ENCODE assay signal across 22 mouse cellular contexts in genomic region chr8:115514485-115514884, GRCm38 (mm10).
DNase-seq lines count a peak whose midpoint lies in the region; ATAC-seq and TF ChIP-seq lines count a peak whose summit lies in the region.
"Had no signal": no experiment of that assay in that cellular context is flagged by ENCODE, and none has a peak within 500 bp of the region (broad histone marks: within the 10 kb centered on the region; RNA-seq: fewer than 3 reads in every experiment).

No protein-coding gene starts in this region.

- ATAC-seq in CD4-positive, CD25-positive, alpha-beta regulatory T cell, adult 4 months: peak; percentile 86
- ATAC-seq in hematopoietic stem cell, adult 5-6 weeks (replicated peaks in 1 of 2; ENCODE audit: insufficient read depth in 1 of 2, low FRiP score in 2 of 2, low TSS enrichment in 1 of 2, low read depth in 1 of 2, poor library complexity in 2 of 2, severe bottlenecking in 2 of 2): peak; percentile 52 to 65

- H3K36me3 ChIP-seq in thymus, adult 2 months (ENCODE audit: control insufficient read depth, insufficient read depth, low read length): no peaks in the 10 kb centered on the region
- no peaks in the 10 kb centered on the region for H3K36me3 ChIP-seq in limb, embryonic 10.5 days
- H3K36me3 ChIP-seq: embryonic facial prominence, embryonic 12.5 days; forebrain, embryonic 12.5 days; limb, embryonic 15.5 days; stomach, embryonic 15.5 days had no signal

- TF ChIP-seq CTCF in thymus, adult 2 months (IDR thresholded peaks at IDR 0.05; ENCODE audit: borderline replicate concordance, control insufficient read depth, extremely low read depth, insufficient read depth, low read length, poor library complexity): no peak
- no peak for TF ChIP-seq CTCF in cerebellum, adult 2 months (IDR thresholded peaks at IDR 0.05; ENCODE audit: borderline replicate concordance, insufficient read depth, low read depth, low read length)

- no peak overlapping the region for H3K27ac ChIP-seq in thymus, adult 2 months (ENCODE audit: control insufficient read depth, insufficient read depth, low read length)
- H3K27ac ChIP-seq in limb, embryonic 10.5 days: no peak overlapping the region
- no peak overlapping the region for H3K27ac ChIP-seq in cerebellum, adult 2 months (ENCODE audit: insufficient read depth, low read length)
- H3K27ac ChIP-seq: embryonic facial prominence, embryonic 12.5 days; forebrain, embryonic 12.5 days; left cerebral cortex, adult 2 months; limb, embryonic 15.5 days; liver, embryonic 14.5 days; stomach, embryonic 15.5 days had no signal

- no peak overlapping the region for H3K4me3 ChIP-seq in thymus, adult 2 months (ENCODE audit: control insufficient read depth, insufficient read depth, low read length)
- H3K4me3 ChIP-seq in limb, embryonic 10.5 days: no peak overlapping the region
- H3K4me3 ChIP-seq in cerebellum, adult 2 months (replicated peaks; ENCODE audit: insufficient read depth, low read depth, low read length): no peak overlapping the region
- H3K4me3 ChIP-seq: embryonic facial prominence, embryonic 12.5 days; forebrain, embryonic 12.5 days; left cerebral cortex, adult 2 months; limb, embryonic 15.5 days; stomach, embryonic 15.5 days had no signal

- DNase-seq in thymus, adult 2 months: peak; percentile 69
- peak; percentile 69 for DNase-seq in thymus, postnatal 4 days
- no peak for DNase-seq in urinary bladder, postnatal 4 days (ENCODE audit: low spot score in 2 of 2)
- DNase-seq in limb, embryonic 10.5 days (ENCODE audit: low spot score): no peak
- no peak for DNase-seq in cerebellum, adult 2 months
- DNase-seq: adrenal gland, postnatal 36 days; B cell, adult 2 months; cerebellum, postnatal 10 days; kidney, adult 18-20 months; kidney, postnatal 4 days; layer of hippocampus, adult 9-11 months; lung, embryonic 14.5 days; lung, postnatal 36 days; midbrain, embryonic 14.5 days had no signal

- H3K27me3 ChIP-seq in thymus, adult 2 months (ENCODE audit: control insufficient read depth, insufficient read depth, low read length): no peaks in the 10 kb centered on the region
- H3K27me3 ChIP-seq in limb, embryonic 10.5 days (ENCODE audit: low read depth, poor library complexity, severe bottlenecking): peaks cover 7% of the 10 kb centered on the region; the same call in 1 of the 2 replicates
- no peaks in the 10 kb centered on the region for H3K27me3 ChIP-seq in cerebellum, adult 2 months (ENCODE audit: control insufficient read depth, insufficient read depth, low read length)
- H3K27me3 ChIP-seq: forebrain, embryonic 12.5 days; stomach, embryonic 15.5 days had no signal

- no peaks in the 10 kb centered on the region for H3K9me3 ChIP-seq in limb, embryonic 10.5 days (replicated peaks)
- H3K9me3 ChIP-seq: embryonic facial prominence, embryonic 12.5 days; forebrain, embryonic 12.5 days; limb, embryonic 15.5 days; stomach, embryonic 15.5 days had no signal

- no peak for TF ChIP-seq POLR2A in thymus, adult 2 months (IDR thresholded peaks at IDR 0.05; ENCODE audit: control insufficient read depth, extremely low read depth, insufficient read depth, low read length, poor library complexity)
- TF ChIP-seq POLR2A in cerebellum, adult 2 months (IDR thresholded peaks at IDR 0.05; ENCODE audit: borderline replicate concordance, insufficient read depth, low read length): no peak

- peaks cover 26% of the 10 kb centered on the region for H3K4me1 ChIP-seq in thymus, adult 2 months (replicated peaks; ENCODE audit: control insufficient read depth, insufficient read depth, low read length)
- no peaks in the 10 kb centered on the region for H3K4me1 ChIP-seq in limb, embryonic 10.5 days
- H3K4me1 ChIP-seq in cerebellum, adult 2 months (ENCODE audit: control insufficient read depth, insufficient read depth, low read length): peaks cover 2% of the 10 kb centered on the region
- H3K4me1 ChIP-seq: embryonic facial prominence, embryonic 12.5 days; forebrain, embryonic 12.5 days; stomach, embryonic 15.5 days had no signal

- 5% methylated on average over 3 of the region's 3 CpGs for WGBS in thymus, adult 2 months
- WGBS in limb, embryonic 10.5 days: 85% methylated on average over 3 of the region's 3 CpGs
- 77% methylated on average over 3 of the region's 3 CpGs for WGBS in cerebellum, adult 2 months

Comparison
In these comparisons a context has a peak if more than half of its experiments do, and no peak if none do; other contexts are left out.
1. DNase-seq: peak in thymus, adult 2 months (single experiment) and thymus, postnatal 4 days (single experiment); none in urinary bladder, postnatal 4 days (0 of 2), limb, embryonic 10.5 days (single experiment) and cerebellum, adult 2 months (0 of 2).